Mouse (Mus musculus) gastrocnemius, adult 18-20 months (tissue): ENCODE results near the gene Aqp11. TPM values are rescaled to one million over a fixed set of nuclear protein-coding genes. Genes with fewer than 3 reads are reported as not detected.

Experiments used
- DNase-seq: peaks from one replicate; pipeline ENCODE4 v3.0.0; 2021; ENCODE audit warnings: low spot score
- total RNA-seq, 2 experiments: library from RNA; stranded (reverse); gene quantifications; 2 replicates each; pipeline ENCODE4 v1.2.3; 2021

The Aqp11 gene
- total RNA-seq, 2 experiments from 2014 or later = 0.38 to 0.59 TPM

DNA sequence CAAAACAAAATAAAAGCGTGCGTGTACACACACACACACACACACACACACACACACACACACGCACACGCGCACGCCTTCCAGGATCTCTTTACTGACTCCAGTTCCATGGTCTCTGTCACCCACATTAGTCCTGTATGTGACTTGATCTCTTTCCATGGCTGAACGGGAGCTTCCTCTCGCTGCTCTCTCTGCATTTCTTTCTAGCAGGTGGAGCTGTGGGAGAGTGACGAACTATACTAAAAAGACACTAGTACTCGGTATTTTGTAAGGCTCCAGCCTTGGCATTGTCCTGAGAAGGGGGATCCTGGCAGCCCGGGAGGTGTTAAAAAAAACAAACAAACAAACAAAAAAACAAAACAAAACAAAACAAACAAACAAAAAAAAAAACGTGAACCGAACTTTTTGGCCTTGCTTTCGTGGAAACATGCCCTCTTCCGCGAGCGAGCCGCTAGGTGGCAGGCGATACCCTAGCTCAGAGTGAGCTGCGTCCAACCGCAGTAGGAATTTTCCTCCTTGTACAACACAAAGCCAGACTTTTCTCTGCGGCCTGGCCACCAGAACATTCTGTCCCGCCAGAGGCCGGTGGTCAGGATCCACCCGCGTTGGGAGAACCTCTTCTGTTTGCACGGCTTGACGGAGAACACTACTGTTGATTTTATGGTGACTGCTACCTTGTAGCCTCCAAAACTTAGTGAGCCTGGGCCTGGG, 9.9 kb upstream of the Aqp11 start:
- peak; percentile 87 for DNase-seq

DNA sequence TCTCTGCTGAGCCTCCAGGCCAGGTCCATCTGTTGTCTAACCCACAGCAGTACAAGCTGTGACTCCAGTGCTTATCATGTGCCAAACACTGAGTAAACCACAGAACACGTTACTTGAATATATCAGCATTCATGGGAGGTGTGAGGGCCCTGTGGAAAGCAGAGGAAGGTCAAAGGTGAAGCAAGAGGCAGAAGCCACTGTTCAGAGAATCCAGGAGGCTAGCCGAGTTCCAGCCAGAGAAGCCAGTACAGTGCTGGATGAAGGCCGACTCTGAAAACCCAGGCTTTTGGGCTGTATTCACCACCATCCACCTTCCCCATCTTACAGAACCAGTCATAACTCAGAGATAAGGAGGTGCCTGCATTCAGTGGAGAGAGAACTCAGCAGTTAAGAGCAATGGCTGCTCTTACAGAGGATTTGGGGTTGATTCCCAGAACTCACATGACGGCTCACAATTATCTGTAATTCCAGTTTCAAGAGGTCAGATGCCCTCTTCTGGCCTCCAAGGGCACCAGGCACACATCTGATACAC, 9.2 kb upstream of the Aqp11 start:
- no peak for DNase-seq

DNA sequence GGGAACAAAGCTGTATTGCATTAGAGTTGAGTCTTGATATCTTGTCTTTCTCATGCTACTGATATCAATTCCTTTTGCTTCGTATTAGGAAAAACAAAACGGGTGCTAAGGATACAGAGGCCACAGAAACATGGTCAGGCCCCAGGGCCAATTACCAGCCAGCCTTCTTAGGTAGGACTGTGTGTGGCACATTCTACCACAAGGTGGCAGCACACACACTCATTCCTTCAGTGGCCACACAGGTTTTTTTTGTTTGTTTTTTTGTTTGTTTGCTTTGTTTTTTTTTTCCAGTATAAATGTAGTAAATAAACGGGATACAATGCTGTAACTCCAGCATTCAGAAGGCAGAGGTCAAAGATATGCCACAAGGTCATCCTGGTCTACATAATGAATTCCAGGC, 7.2 kb upstream of the Aqp11 start:
- peak; percentile 50 for DNase-seq

DNA sequence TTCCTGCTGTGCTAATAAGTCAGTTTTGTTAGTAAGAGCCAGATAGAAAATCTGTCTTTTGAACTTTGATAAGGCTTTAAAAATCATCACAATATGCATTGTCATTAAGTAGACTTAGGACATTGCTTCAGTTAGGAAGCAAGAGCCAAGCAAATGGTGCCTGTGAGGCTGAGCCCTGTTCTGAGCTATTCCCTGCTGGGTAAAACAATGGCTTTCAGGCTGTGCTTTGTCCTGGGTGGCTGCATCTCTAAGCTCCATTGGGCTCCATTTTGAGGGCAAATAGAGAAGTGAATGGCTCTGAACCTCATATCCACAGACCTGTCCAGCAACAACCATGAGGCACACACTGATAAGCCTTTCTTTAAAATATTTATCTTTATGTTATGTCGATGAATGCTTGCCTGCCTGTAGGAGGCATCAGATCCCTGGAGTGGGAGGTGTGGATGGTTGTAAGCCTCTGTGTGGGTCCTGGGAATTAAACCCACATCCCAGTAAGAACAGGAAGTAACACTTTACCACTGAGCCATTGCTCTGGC, 3.7 kb upstream of the Aqp11 start:
- DNase-seq = no peak

DNA sequence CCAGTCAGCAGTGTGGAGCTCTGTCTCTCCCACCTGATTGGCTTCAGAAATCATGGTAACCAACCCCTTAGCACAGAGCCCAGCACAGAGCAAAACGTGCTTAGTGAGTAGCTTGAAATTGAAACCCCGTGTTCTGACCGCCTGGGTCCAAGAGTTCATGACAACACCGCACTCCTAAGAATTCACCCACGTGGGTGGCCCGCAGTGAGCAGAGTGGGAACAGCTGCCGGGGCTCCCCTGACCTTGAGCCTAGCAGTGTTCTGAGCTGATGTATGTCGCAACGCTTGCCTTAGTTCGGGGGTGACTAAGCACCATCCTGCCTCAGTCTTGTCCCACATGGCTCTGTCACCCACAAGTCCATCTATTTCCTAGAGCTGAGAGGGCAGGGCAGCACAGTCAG, 2.9 kb upstream of the Aqp11 start:
- no peak for DNase-seq

DNA sequence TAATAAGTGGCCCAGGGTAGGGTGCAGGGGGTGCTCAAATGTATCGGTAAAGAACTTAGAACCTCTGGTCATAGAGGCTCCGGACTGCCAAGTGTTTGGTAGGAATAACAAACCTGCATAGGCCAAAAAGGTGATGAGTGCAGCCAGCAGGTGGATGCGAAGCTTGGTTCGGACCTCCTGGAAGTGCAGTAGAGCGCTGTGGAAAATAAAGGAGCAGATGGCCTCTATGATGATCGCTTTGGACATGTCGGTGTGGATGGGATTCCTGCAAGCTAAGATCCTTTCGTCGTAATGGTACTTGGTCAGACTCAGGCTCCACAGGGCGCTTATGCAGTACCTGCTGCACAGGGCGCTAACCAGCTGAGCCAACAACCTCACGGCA, 842 bp downstream of the Aqp11 start:
- DNase-seq = no peak

DNA sequence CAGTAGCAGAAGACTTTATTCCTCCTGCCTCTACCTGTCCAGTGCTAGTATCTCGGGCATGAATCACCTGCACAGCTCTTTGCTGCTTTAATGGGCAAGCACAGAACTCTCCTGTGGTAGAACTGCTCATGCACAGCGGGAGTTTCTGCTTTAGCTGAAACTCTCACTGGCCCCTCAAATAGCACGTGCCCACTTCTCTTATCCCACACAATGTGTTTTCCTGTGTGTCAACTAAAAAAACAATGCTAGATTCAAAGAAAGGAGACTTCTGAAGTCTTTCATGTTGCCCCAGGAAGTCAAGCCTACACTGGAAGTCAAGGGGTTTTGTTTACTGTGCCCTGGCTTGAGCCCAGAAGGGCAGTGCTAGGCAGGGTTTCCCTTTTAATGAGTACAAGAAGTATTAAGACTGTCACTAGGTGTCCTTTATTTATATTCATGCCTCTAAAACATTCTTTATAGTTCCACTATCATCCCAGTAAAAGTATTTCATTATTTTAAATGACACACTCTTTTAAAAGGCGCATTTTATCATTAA, 2.1 kb downstream of the Aqp11 start:
- DNase-seq = no peak

DNA sequence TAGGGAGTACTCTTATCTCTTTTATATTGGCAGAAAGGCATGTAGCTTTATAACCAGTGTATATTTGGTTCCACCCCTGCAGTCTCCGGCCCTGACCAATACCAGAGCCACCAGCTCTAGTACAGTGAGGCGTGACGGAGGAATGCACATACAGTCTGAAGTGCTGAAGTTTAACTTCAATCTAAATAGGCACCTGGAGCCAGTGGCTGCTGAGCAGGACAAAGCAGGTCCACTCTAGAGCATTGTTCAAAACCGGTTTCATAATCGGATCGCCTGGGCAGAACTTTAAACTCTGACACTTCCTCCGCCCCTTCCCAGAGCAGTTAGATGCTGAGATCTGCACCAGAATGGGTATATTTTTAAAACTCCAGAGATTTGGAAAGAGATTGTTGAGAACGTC, 3.1 kb downstream of the Aqp11 start:
- no peak for DNase-seq

DNA sequence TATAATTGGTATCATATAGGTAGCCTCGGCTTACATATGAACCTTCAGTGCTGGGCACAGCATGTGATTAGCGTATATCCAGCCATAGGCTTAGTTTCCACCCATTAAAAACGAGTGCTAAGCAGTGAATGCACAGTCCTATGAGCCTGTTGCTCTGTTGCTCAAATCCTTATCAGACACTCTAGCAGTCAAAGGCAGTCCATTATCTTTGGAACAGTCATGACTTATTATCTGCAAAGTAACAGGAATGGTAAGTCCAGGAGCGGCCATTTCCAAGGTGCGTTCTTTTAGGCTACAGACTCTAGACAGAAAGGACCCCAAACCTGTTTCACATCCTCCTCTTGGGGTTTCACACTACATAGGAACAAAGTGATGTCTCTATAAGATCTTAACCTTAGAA, 4.5 kb downstream of the Aqp11 start:
- DNase-seq = no peak

DNA sequence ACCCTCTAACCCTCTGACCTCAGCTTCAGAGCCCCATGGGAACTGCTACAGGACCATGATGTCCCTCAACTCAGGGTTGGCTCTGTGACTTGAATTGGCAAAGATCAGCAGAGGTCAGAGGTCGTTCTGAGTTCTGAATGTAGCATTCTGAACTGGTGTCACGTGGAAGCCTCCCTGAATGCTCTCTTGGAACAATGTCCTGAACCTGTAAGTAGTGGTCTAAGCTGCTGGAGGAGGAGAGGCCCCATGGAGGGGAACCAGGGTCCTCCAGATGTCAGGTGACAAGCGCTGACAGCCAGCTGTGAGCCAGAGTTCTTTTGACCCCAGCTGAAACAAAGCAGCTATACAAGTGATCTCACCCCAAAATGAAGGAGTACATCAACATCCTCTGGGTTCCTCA, 7.7 kb downstream of the Aqp11 start:
- no peak for DNase-seq

DNA sequence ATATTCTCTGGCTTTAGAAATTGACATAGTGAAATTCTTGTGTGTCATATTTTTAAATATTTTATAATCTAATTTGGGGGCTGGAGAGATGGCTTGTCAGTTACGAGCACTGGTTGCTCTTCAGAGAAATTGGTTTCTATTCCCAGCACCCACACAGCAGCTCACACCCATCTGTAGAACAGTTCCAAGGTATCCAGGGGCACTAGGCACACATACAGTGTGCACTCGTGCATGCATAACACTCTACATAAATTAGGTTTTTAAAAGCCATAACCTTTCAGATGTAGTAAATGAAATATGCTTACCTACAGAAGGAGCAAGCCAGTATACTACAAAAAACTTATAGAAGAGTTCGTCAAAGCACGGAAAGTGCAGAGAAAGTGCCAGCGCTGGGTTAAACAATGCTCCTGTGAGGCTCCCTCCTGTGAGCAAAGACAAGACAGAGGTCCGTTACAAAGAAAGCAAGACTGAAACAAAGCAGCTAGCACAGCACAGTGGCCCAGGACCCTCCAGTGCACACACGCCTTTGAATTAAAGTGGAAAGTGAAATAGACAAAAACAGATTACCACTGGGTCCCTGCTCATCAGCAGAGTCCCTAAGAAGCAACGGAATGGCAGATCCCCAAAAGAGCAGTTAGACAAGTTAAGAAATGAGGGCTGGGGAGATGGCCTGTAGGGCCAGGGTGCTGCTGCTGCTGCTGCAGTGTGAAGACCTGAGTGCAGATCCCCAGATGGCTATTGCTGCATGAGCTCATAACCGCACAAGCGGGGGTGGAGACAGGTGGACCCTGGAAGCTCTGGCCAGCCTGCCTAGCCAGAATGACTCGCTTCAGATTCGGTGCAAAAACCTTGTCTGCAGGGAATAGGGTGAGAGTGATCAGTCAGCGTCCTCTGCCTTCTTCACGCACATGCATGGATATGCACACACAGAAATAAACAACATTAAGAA, 9.1 kb downstream of the Aqp11 start:
- no peak for DNase-seq

DNA sequence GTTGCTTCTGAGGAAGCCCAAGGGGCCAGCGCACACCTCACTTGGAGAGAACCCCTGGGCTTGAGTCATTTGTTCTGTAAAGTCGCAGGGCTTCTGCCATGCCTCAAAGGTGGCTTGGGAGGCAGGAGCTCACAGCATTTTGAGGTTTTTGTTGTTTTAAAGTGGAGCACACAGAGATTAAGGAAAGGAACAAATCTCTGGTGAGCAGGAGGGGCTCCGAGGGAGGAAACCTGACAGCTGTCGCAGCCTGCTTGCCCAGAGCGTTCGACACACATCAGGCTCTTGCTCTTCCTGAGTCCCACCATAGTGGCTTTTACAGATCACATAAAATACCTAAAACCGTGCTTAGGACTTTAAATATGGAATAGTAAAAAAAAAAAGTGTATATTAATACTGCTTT, 11.3 kb downstream of the Aqp11 start:
- no peak for DNase-seq

DNA sequence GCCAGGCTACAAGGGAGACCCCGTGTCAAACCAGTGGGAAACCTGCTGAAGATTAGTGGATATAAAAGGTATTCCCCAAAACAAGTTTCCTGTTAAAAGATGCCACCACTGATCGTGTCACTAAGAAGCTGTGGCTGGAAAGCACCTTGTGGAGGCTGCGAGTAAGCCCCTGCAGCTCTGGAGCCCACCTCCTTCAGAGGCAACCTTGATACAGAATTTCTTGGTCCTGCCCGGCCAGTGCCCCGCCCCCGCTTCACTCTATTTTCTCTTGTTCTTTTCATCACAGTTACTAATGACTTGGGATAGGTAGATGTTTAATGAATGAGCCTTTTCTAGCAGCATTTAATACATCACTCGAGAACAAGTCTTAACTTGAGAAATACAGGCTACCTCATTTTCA, 12.0 kb downstream of the Aqp11 start:
- no peak for DNase-seq

DNA sequence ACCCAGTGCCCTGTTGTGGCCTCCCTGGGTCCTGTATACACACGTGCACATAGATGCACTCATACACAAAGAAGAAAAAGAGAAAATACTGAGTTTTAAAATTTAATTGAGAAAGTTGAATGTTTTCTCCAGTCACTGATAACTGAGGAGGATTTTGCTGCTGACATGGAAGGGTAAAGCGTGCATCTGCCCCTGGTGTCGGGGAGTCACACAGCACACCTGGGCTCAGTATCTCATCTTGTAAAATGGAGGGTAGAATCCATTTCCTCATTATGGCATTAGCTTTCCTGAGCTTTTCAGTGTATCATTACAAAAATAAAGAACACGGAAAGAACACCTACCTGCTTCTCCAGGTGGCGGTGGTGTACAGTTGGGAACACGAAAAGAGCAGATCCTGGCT, 12.7 kb downstream of the Aqp11 start:
- no peak for DNase-seq

DNA sequence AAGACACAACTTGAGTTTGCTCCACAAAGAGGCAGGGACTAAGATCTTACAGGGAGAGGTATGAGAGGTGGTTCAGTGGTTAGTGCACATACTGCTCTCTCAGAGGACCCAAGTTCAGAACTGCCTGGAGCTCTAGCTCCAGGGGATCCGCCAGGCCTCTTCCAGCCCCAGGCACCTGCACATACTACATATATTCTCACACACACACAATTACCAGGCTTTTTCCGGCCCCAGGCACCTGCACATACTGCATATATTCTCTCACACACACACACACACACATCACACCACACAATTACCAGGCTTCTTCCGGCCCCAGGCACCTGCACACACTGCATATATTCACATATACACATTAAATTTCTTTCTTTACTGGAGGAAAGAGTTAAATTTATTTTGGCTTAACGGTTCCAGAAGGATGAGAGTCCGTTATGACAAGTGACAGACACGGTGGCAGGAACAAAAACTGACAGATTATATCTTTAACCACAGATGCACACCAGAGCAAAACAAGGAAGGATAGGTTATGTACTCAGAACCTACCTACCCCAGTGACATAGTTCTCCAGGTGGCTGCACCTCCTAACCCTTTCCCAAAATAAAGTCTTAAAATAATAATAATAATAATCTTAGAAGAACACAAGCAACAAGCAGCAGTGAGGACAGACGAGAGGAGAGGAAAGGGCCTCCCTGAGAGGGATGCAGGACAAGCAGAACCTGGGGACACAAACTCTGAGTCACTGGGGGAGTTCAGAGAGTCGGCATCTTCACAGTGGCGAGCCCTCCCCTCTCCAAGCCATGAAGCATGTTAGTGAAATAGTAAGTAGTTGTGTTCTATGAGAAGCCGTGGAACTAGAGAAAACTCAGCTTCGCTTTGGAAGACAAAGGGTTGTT, 14.2 kb downstream of the Aqp11 start:
- DNase-seq = no peak

DNA sequence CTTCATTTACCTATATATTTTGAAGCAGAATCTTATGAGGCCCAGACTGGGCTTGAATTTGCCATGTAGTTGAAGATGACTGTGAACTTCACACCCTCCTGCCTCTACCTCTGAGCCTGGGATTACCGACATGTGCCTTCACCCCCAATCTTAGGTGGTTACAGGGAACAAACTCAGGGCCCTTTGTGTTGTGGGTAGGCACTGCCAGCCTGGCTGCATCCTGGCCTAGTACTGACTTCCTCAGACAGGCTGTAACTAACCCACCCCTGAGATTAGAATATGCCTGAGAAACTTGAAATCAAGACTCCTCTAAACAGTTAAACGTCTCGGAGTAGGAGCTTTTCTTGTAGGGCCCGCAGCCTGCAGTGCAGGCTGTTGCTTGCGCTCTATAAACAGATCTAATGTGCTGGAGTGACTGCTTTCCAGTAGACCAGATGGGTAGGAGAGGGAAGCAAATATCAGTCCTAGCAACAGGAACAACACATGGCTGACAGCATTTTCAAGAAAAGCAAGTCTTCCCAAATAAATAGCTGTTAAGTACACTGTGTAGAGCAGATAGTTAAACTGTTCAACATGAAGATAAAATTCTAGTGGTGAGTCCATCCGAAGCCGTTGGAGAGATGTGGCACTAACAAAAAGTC, 15.7 kb downstream of the Aqp11 start:
- DNase-seq = no peak

DNA sequence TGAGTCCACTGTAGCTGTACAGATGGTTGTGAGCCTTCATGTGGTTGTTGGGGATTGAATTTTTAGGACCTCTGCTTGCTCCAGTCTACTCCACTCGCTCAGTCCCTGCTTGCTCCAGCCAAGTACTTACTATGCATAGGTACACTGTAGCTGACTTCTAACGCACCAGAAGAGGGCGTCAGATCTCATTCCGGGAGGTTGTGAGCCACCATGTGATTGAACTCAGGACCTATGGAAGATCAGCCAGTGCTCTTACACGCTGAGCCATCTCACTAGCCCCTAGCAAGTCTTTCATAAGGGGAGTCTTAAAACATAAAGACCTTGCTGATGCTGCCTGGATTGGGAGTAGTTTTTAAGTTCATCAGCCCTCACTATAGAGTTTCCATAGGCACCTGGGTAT, 18.0 kb downstream of the Aqp11 start:
- no peak for DNase-seq

DNA sequence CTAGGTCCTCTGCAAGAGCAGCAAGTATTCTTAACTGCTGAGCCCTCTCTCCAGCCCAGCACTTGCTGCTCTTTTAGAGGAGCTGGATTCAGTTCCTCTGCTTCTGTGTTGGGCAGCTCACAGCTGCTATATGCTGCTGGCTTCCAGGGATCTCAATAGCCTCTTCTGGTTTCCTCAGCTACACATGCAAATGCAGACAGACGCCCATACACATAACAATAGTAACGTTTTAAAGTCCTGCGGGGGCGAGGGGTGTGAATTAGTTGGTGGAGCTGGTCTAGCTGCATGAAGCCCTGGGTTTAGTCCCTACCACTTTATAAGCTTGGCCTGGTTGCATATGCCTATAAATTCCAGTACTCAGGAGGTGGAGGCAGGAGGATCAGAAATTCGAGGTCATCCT, 19.0 kb downstream of the Aqp11 start:
- no peak for DNase-seq

DNA sequence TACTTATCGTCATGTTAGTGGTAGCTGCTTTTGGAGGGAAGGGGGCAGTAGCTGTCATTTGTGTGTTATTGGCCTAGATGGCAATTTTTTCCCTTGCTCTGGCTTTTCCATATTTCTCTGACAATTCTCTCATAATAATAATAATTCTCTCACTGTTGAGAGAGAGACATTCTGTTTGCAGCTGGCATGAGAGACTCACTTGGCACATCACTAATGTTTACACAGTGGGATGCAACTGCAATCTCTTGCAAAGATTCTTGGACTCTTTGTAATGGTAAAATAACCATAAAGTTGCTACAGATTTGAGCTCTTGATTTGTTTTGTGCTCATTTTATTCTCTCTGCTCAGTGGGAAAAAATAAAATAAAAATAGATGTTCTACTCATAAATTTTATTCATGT, 20.8 kb downstream of the Aqp11 start:
- no peak for DNase-seq

DNA sequence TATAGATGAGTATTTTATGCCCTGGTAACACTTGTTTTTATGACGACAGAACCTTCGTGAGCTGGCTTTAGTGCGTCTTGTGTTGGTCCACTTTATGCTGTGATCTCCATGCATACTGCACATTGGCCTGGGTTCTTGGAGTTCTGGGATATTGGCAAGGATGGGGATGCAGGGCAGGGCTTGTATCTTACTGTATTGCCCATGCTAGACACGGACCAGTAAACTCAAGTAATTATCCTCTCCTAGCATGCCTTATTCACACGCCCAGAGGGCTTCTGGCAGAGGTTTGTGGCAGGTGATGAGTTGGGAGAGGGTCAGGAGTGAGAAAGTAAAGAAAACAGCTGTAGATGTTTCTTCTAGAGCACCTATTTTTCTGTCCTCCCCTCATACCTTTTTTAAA, 23.4 kb downstream of the Aqp11 start:
- no peak for DNase-seq

DNA sequence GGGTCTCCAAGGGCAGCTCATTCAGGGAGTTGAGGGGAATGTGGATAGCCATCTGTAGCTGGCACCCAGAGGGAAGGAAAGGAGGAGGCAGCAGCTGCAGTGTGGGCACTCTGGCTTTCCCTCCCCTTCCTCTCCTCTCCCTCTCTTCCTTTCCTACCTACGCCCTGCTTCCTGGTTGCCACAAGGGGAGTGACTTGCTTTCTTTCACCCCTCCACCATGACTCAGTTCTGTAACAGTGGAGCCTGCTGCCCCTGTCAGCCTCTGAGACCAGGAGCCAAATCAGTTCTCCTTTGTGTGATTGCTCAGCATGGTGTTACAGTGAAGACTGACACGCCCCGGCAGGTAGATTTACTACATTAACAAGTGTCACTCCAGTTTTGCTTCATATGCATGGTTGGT, 28.9 kb downstream of the Aqp11 start:
- DNase-seq = no peak
